Mouse (Mus musculus) embryonic fibroblast, embryonic 13.5 days (primary cell): ENCODE data around the gene Sap30bp.

ENCODE experiments used
- CTCF ChIP-seq: IDR thresholded peaks from 2 replicates; pipeline ENCODE4 v1.5.1; 2011; ENCODE audit warnings: mild to moderate bottlenecking, control low read depth, low read length, moderate library complexity, borderline replicate concordance; ENCODE audit not compliant: insufficient read depth
- POLR2A ChIP-seq: IDR thresholded peaks from 2 replicates; pipeline ENCODE4 v1.6.1; 2011; ENCODE audit warnings: low read depth, mild to moderate bottlenecking, control low read depth, low read length, moderate library complexity

GRCm38 (mm10) chr11:115999538-116000143 is 66.6 kb downstream of the Sap30bp start:
- peak; percentile 38; the same call in 1 of the 2 replicates for TF ChIP-seq CTCF
- no peak for TF ChIP-seq POLR2A
